In genomic region chr10:87927131-87927609, GRCm38 (mm10) we compare ENCODE assay signal across 8 mouse cellular contexts.
DNase-seq lines count a peak whose midpoint lies in the region; ATAC-seq lines count a peak whose summit lies in the region.

No protein-coding gene starts in this region.

- H3K4me1 ChIP-seq in hindbrain, embryonic 16.5 days (ENCODE audit: control insufficient read depth, insufficient read depth, low read depth, low read length), result peaks cover 2% of the 10 kb centered on the region
- H3K4me1 ChIP-seq in midbrain, embryonic 12.5 days, result peaks cover 14% of the 10 kb centered on the region

- no peaks in the 10 kb centered on the region for H3K27me3 ChIP-seq in hindbrain, embryonic 16.5 days (replicated peaks; ENCODE audit: control insufficient read depth, insufficient read depth, low read length)
- H3K27me3 ChIP-seq in midbrain, embryonic 12.5 days, result no peaks in the 10 kb centered on the region

- H3K9me3 ChIP-seq in hindbrain, embryonic 16.5 days (ENCODE audit: control insufficient read depth, low read length), result no peaks in the 10 kb centered on the region
- no peaks in the 10 kb centered on the region for H3K9me3 ChIP-seq in midbrain, embryonic 12.5 days

- 6% methylated on average over 6 of the region's 6 CpGs for WGBS in hindbrain, embryonic 16.5 days
- 20% methylated on average over 4 of the region's 6 CpGs for WGBS in midbrain, embryonic 12.5 days

- peak overlapping the region; percentile 17; the same call in 1 of the 2 replicates for H3K4me2 ChIP-seq in hindbrain, embryonic 16.5 days (ENCODE audit: low read length)
- H3K4me2 ChIP-seq in midbrain, embryonic 12.5 days (replicated peaks), result no peak overlapping the region

- no peaks in the 10 kb centered on the region for H3K36me3 ChIP-seq in hindbrain, embryonic 16.5 days (ENCODE audit: control insufficient read depth, insufficient read depth, low read length)
- no peaks in the 10 kb centered on the region for H3K36me3 ChIP-seq in midbrain, embryonic 12.5 days

- no peak overlapping the region for H3K4me3 ChIP-seq in hindbrain, embryonic 16.5 days (ENCODE audit: low read length)
- no peak overlapping the region for H3K4me3 ChIP-seq in midbrain, embryonic 12.5 days

- ATAC-seq in hindbrain, embryonic 16.5 days, result peak; percentile 90
- ATAC-seq in midbrain, embryonic 12.5 days (ENCODE audit: low FRiP score, low read depth), result peak; percentile 92
- ATAC-seq in megakaryocyte-erythroid progenitor cell, adult 5-6 weeks (replicated peaks; ENCODE audit: low FRiP score, low TSS enrichment, poor library complexity, severe bottlenecking), result no peak

- H3K9ac ChIP-seq in hindbrain, embryonic 16.5 days (ENCODE audit: low read depth, low read length), result no peak overlapping the region
- H3K9ac ChIP-seq in midbrain, embryonic 12.5 days (replicated peaks), result no peak overlapping the region

- no peak overlapping the region for H3K27ac ChIP-seq in hindbrain, embryonic 16.5 days (ENCODE audit: low read depth, low read length)
- 0 out of 2 replicates have a peak overlapping the region, but pooled peaks have one; percentile 27 for H3K27ac ChIP-seq in midbrain, embryonic 12.5 days (replicated peaks)

- peak; percentile 85 for DNase-seq in MN1 (ENCODE audit: low spot score)
- peak; percentile 20 for DNase-seq in adrenal gland, postnatal 25 days
- DNase-seq in gastrocnemius, postnatal 10 days, result peak; percentile 43
- peak; percentile 50 for DNase-seq in left cerebral cortex, adult 11 months (ENCODE audit: low spot score)
- DNase-seq in T-cell, adult 2 months (ENCODE audit: low spot score), result no peak
